Mouse (Mus musculus): ENCODE measurements at regions not wholly inside any gene's neighbourhood (a gene's known extent, or its start where the extent isn't known, plus 50 kb on each side); places are given as distances from the start of the nearest gene placed in this dataset.

GRCm38 (mm10) chr13:118480237-118480636 lies 93.2 kb upstream of the Mrps30 start:
- Histone ChIP-seq H3K27me3 (no peaks in the 10 kb centered on the region), H3K9ac (replicated peaks) (no peak overlapping the region), H3K9me3 (no peaks in the 10 kb centered on the region), H3K4me2 (replicated peaks) (no peak overlapping the region), H3K4me3 (no peak overlapping the region), H3K4me1 (no peaks in the 10 kb centered on the region), H3K36me3 (no peaks in the 10 kb centered on the region), H3K27ac (replicated peaks) (no peak overlapping the region)
- 91% methylated on average over 1 of the region's 1 CpGs for WGBS
- ATAC-seq (ENCODE audit: low FRiP score, low read depth), result no peak

GRCm38 (mm10) chr13:118478487-118478886 lies 91.4 kb upstream of the Mrps30 start:
- Histone ChIP-seq H3K9me3 (no peaks in the 10 kb centered on the region), H3K27me3 (no peaks in the 10 kb centered on the region), H3K4me2 (replicated peaks) (no peak overlapping the region), H3K27ac (replicated peaks) (no peak overlapping the region), H3K4me3 (no peak overlapping the region), H3K9ac (replicated peaks) (no peak overlapping the region), H3K4me1 (no peaks in the 10 kb centered on the region), H3K36me3 (no peaks in the 10 kb centered on the region)
- 80% methylated on average over 1 of the region's 1 CpGs for WGBS
- ATAC-seq (ENCODE audit: low FRiP score, low read depth), result no peak

DNA sequence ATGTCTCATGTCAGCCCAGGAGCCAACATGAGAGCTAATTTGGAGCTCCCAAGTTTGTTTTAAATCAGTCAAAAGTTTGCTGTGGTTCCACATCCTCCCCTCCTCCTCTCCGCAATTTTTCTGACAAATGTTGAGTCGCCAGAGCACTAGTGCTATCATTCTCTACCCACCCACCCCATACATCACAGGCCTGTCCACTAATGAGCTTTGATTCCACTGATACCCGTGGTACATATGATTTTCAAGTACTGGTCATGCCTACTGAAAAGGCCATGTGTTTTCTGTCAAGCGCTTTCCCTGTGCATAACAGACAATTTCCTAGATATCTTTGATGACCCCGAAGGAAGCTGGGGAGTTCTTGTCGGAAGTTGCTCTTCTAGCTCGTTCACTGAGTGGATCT lies 85.5 kb upstream of the Mrps30 start:
- Histone ChIP-seq H3K36me3 (no peaks in the 10 kb centered on the region), H3K4me3 (no peak overlapping the region), H3K27ac (replicated peaks) (no peak overlapping the region), H3K4me2 (replicated peaks) (no peak overlapping the region), H3K4me1 (no peaks in the 10 kb centered on the region), H3K9ac (replicated peaks) (no peak overlapping the region), H3K9me3 (no peaks in the 10 kb centered on the region), H3K27me3 (no peaks in the 10 kb centered on the region)
- no peak for ATAC-seq (ENCODE audit: low FRiP score, low read depth)
- WGBS, result 89% methylated on average over 7 of the region's 7 CpGs

DNA sequence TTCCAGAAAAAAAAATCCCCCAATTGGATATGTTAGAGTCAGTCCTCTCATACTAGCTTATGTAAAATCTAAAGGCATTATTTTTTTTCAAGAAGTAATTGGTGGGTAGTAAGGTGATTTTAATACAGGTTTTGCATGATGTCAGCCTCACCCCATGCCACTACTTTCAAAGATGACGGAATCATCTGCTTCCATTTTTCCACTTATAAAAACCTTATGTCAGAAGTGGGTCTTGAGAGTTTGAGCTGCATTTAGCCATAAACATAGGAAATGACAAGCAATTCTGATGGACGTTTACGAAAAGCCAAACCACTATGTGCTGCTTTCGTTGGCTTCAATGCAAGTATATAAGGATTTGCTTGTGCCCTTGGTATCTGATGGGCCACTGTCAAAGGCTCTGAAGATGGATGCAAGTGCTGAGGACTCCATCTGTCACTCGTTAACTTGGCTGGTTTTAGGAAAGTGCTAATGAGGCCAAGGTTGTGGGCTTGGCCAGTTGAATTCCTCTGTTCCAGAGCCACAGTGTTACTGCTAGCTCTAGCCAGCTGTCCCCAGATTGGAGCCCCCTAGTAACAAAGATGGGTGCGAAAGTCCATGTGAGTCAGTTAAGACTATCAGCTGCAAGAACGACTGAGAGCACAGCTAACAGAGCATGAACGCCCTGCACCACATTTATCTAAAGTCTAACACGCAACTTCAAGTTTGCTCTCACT lies 72.8 kb upstream of the Mrps30 start:
- Histone ChIP-seq H3K27me3 (no peaks in the 10 kb centered on the region), H3K4me1 (no peaks in the 10 kb centered on the region), H3K27ac (replicated peaks) (no peak overlapping the region), H3K4me3 (no peak overlapping the region), H3K9ac (replicated peaks) (no peak overlapping the region), H3K9me3 (no peaks in the 10 kb centered on the region), H3K4me2 (replicated peaks) (no peak overlapping the region), H3K36me3 (no peaks in the 10 kb centered on the region)
- no peak for ATAC-seq (ENCODE audit: low FRiP score, low read depth)
- WGBS, result 90% methylated on average over 9 of the region's 9 CpGs

DNA sequence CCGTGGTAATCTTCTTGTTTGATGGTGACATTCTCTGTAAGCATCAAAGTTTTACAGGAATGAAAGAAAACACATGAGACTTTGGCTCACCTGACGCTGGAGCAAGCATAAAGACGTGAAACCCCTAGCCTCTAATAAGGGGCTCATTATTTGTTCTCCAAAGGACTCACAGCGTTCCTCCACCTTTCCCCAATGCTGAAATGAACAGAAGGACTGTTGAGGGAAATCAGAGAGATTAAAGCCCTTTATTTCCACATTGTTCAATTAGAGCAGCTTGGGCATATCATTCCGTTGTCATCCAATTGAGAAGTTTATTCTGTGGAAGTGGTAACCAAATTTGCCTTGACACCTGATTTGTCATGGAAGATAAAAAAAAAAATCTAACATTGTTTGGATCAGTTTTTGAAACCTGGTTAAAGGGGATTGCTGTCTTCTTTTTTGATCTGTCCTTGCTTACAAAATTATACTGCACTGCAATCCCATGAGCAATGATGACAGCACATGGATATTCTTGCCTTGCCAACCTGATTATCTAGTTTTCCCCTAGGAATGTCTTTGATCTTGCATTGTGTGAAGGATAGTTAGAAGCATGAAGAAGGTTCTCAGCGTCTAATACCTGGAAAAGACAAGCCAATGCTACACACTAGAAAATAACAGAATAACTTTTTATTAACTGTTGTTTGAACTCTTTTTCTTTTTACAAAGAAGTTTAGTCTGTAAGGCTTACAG lies 62.1 kb upstream of the Mrps30 start:
- Histone ChIP-seq H3K9me3 (no peaks in the 10 kb centered on the region), H3K4me3 (no peak overlapping the region), H3K4me2 (replicated peaks) (no peak overlapping the region), H3K27ac (replicated peaks) (no peak overlapping the region), H3K9ac (replicated peaks) (no peak overlapping the region), H3K4me1 (no peaks in the 10 kb centered on the region), H3K27me3 (no peaks in the 10 kb centered on the region), H3K36me3 (no peaks in the 10 kb centered on the region)
- WGBS, result 44% methylated on average over 6 of the region's 6 CpGs
- no peak; the same call in 1 of the 2 replicates for ATAC-seq (ENCODE audit: low FRiP score, low read depth)

DNA sequence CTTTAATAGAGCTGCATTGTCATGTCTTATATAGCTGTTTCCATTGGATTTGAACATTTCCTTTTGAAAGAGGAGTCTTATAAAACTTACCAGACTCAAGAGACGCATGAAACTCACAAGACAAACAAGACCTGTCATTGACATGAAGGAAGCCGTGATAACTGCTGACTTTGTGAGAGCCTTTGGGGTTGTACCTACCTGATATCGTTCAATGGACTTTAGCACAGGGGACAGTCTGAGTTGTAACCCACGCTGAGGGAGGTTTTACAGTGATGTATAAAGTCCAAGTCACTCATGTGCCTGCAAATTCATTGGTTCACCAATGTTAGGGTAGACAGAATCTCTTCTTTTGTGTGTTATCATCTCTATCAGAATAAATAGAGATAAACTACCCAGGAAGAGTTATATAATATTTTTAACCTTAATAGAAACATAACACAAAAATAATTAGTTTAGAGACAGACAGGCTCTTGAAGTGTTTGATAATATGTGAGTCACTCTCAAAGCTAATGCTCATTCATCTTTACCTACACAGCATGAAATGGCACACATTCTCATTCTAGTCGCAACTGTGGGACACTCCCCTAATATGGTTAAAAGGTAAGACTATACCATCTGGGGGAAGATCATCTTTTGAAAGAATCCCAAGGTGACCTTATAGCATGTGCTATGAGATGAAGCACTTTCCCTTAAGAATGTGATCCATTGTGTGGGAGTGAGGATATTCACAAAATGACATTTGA lies 54.4 kb upstream of the Mrps30 start:
- Histone ChIP-seq H3K4me3 (no peak overlapping the region), H3K4me1 (no peaks in the 10 kb centered on the region), H3K27ac (replicated peaks) (no peak overlapping the region), H3K9me3 (no peaks in the 10 kb centered on the region), H3K9ac (replicated peaks) (no peak overlapping the region), H3K4me2 (replicated peaks) (no peak overlapping the region), H3K27me3 (no peaks in the 10 kb centered on the region), H3K36me3 (no peaks in the 10 kb centered on the region)
- WGBS, result 88% methylated on average over 5 of the region's 5 CpGs
- no peak for ATAC-seq (ENCODE audit: low FRiP score, low read depth)

All from midbrain, embryonic 12.5 days (tissue).